Mouse (Mus musculus) heart, embryonic 13.5 days (tissue): ENCODE data around the gene Eif3a. TPM values are rescaled to one million over a fixed set of nuclear protein-coding genes. Genes with fewer than 3 reads are reported as not detected.

ENCODE experiments used
- ATAC-seq: fragments of 200-750 bp; cut with Nextera tagmentation; 2 replicates; pipeline ENCODE4 v1.8.0; 2017; ENCODE audit warnings: moderate TSS enrichment; ENCODE audit not compliant: insufficient number of reproducible peaks, low FRiP score, low TSS enrichment; ENCODE audit errors: extremely low read depth
- H3K27ac ChIP-seq: fragments of 300-500 bp; sonication (generic); replicated peaks from 2 replicates; pipeline ENCODE4 v1.5.1; 2015; ENCODE audit warnings: moderate library complexity, mild to moderate bottlenecking, inconsistent platforms
- H3K27me3 ChIP-seq: fragments of 300-500 bp; sonication (generic); replicated peaks from 2 replicates; pipeline ENCODE4 v1.6.1; 2015; ENCODE audit warnings: mild to moderate bottlenecking, inconsistent platforms
- H3K36me3 ChIP-seq: fragments of 300-500 bp; sonication (generic); 2 replicates; pipeline ENCODE4 v1.6.1; 2015; ENCODE audit warnings: mild to moderate bottlenecking, inconsistent platforms
- H3K4me1 ChIP-seq: fragments of 300-500 bp; sonication (generic); 2 replicates; pipeline ENCODE4 v1.6.1; 2015; ENCODE audit warnings: inconsistent platforms
- H3K4me2 ChIP-seq: fragments of 300-500 bp; sonication (generic); 2 replicates; pipeline ENCODE4 v1.6.1; 2015; ENCODE audit warnings: inconsistent platforms, mild to moderate bottlenecking, moderate library complexity
- H3K4me3 ChIP-seq: fragments of 300-500 bp; sonication (generic); 2 replicates; pipeline ENCODE4 v1.5.1; 2015; ENCODE audit warnings: moderate library complexity, mild to moderate bottlenecking, inconsistent platforms
- H3K9ac ChIP-seq: fragments of 300-500 bp; sonication (generic); 2 replicates; pipeline ENCODE4 v1.6.1; 2015; ENCODE audit warnings: inconsistent platforms, mild to moderate bottlenecking, moderate library complexity
- H3K9me3 ChIP-seq: fragments of 300-500 bp; sonication (generic); 2 replicates; pipeline ENCODE4 v1.6.1; 2016; ENCODE audit warnings: inconsistent platforms
- WGBS: fragments of 180-500 bp; shearing (Covaris S2); methylation state at CpG from one replicate; pipeline ENCODE4 v1.1.7; 2015; ENCODE audit warnings: mixed read lengths; 5-methylcytosine and 5-hydroxymethylcytosine counted together
- polyA plus RNA-seq: library from polyadenylated mRNA; unstranded; fragments of >200 nt; fragmentation: Nextera tagmentation; extraction: Ambion mirVana; gene quantifications from 2 replicates; pipeline ENCODE4 v1.2.1, GENCODE M21; 2015

The Eif3a gene
- polyA plus RNA-seq, 1 experiment from 2014 or later: 105 TPM

DNA sequence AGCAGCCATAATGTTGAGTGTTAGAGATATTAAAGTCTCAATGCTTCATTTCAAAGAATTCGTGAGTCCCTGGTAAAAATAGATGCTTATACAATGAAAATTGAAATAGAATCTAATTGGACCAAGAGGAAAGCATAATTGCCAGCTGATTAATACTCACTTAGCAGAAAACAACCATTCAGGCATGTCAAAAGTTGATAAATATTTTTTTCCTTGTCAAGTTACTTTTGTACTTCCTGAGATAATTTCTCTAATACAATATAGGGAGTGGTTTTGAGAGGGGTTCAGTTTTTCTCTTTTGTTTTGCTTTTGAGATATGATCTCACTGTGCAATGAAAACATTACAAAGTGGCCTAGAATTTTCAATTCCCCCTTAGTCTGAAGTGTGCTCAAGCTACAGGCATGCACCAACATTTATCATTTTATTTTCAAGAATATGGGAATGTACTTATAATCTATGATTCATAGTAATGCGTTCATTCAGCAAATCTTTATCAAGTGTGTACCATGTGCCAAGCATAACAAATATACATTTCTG lies 2.8 kb upstream of the Eif3a start:
- H3K36me3 ChIP-seq: no peaks in the 10 kb centered on the region
- 81% methylated on average over 2 of the region's 2 CpGs for WGBS

DNA sequence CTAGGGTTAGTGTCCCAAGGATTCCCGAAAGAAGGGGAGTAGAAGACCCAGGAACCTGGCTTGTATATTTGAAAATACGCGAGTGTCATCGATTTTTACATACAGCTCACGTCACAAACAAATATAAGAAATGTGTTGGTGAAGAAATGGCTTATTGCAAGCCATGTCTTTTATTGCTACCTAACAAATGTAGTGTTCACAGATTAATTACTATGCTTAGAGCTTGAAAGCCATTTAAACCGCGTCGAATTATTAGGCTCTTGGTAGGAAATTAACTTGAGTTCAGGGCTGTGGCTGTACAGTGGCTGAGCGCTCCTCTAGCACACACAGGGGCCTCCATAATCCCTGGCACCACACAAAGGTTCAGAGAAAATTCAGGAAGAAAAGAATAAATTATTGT lies 706 bp upstream of the Eif3a start:
- Histone ChIP-seq H3K9ac (peak overlapping the region; percentile 100), H3K36me3 (no peaks in the 10 kb centered on the region), H3K4me2 (peak overlapping the region; percentile 70), H3K4me3 (peak overlapping the region; percentile 100), H3K9me3 (no peaks in the 10 kb centered on the region), H3K27ac (peak overlapping the region; percentile 98), H3K4me1 (peaks cover 28% of the 10 kb centered on the region), H3K27me3 (no peaks in the 10 kb centered on the region)
- ATAC-seq: no peak
- 18% methylated on average over 9 of the region's 9 CpGs for WGBS

More for the DNA sequence above, 2.8 kb upstream of the Eif3a start:
- Histone ChIP-seq H3K4me2 (no peak overlapping the region), H3K4me1 (peaks cover 11% of the 10 kb centered on the region), H3K4me3 (no peak overlapping the region), H3K27me3 (no peaks in the 10 kb centered on the region), H3K9me3 (no peaks in the 10 kb centered on the region), H3K27ac (no peak overlapping the region), H3K9ac (no peak overlapping the region)
- no peak for ATAC-seq

DNA sequence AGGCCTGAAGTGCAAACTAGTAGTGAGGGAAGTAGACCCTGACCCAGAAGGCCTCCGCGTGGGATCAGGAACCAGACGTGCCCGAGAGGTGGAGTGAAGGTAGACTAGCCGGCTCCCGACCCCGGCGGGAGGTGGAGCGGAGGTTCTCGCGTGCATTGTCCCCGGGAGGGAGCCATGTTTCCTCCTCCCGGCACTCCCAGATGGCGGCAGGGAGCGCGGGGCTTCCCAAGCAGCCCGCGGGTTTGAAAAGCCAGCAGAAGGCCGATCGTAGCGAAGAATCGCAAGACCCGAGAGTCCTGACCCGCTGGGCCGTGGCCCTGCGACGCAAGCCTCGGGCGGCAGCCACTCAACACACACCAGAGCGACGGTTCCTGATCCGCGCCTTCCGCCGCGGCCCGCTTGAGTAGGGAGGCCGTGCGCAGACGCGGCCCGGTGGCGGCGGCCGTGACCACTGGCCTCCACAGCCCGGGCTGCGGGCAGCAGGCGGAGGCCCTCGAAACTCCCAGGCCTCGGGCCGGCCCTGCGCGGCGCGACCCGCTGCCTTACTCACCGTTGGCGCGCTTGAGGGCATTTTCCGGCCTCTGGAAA lies 445 bp downstream of the Eif3a start:
- Histone ChIP-seq H3K27me3 (no peaks in the 10 kb centered on the region), H3K4me2 (peak overlapping the region; percentile 70), H3K27ac (peak overlapping the region; percentile 98), H3K4me3 (peak overlapping the region; percentile 100), H3K9me3 (no peaks in the 10 kb centered on the region), H3K4me1 (peaks cover 36% of the 10 kb centered on the region), H3K9ac (peak overlapping the region; percentile 100), H3K36me3 (no peaks in the 10 kb centered on the region)
- ATAC-seq: peak; percentile 60
- under 1% methylated on average over 60 of the region's 60 CpGs for WGBS

- no peak for ATAC-seq
- Histone ChIP-seq H3K4me1 (peaks cover 39% of the 10 kb centered on the region), H3K27me3 (no peaks in the 10 kb centered on the region), H3K9me3 (no peaks in the 10 kb centered on the region), H3K9ac (peak overlapping the region; percentile 100), H3K4me3 (peak overlapping the region; percentile 100), H3K4me2 (peak overlapping the region; percentile 70), H3K27ac (peak overlapping the region; percentile 98), H3K36me3 (no peaks in the 10 kb centered on the region)
- 1% methylated on average over 7 of the region's 7 CpGs for WGBS
These were observed 1.0 kb downstream of the Eif3a start for GRCm38 (mm10) chr19:60789452-60789851.

DNA sequence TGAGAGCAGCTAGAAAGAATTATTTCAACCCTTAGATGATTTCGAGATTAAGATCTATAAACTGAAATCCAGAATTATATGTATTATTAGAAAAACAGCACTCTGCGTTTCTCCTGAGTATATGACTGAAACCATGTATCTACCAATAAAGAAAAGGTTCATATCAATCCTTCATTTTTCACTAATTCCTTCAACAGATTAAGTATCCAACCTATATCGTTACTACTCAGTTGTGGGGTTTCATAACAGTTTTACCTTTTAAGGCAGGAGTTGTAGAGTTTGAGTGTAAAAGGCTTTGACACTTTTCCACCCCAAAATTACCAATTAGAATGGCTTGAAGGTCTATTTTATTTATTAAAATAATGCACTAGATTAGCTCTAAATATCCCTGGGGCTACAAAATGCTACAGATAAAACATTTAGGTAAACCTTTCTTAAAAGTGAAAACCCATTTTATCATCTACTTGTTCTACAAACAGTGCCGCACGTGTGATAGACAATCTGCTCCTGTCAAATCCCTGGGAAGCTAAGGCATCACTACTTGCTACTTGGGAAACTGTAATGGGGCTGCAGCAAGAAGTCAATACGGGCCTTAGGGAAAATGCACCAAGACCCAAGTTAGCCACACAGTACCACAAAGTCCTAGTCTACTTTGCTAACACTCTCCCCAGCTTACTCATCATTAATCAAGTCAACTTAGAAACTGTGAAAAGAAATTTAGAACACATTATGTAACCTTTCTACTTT lies 2.1 kb downstream of the Eif3a start:
- no peaks in the 10 kb centered on the region for H3K36me3 ChIP-seq
- H3K4me2 ChIP-seq: peak overlapping the region; percentile 70
- no peak overlapping the region for H3K27ac ChIP-seq
- H3K9me3 ChIP-seq: no peaks in the 10 kb centered on the region
- 32% methylated on average over 6 of the region's 6 CpGs for WGBS
- peak overlapping the region; percentile 71 for H3K9ac ChIP-seq
- no peaks in the 10 kb centered on the region for H3K27me3 ChIP-seq
- peaks cover 47% of the 10 kb centered on the region for H3K4me1 ChIP-seq
- peak overlapping the region; percentile 100 for H3K4me3 ChIP-seq
- ATAC-seq: no peak

DNA sequence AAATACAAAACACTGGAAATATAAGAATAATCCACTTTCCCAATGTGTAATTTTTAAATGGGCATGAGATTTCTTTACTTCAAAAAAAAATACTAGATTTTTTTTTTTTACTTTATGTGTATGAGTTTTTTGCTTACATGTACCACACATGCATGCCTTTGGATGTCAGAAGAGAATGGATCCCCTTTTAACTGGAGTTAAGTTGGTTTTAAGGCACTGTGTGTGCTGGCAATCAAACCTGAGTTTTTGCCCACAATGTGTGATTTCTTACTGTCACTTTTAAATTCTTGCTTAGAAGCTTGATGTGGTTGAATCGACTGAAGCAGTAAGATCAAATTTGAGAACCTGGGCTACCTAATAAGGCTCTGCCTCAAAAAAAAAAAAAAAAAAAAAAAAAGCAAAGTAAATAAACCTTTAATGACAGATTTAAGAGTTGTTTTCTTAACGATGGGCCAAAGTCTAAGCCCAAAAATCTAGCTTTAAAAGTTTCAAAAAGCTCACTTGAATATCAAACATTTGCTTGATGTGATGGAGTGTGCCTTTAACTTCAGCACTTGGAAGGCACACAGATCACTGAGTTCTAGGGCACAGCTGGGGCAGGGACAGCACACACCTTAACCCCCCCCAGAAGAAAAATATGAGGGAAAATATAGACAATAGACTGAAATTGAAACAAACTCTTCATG lies 2.9 kb downstream of the Eif3a start:
- Histone ChIP-seq H3K36me3 (no peaks in the 10 kb centered on the region), H3K9me3 (no peaks in the 10 kb centered on the region), H3K9ac (peak overlapping the region; percentile 69), H3K27ac (no peak overlapping the region), H3K4me1 (peaks cover 52% of the 10 kb centered on the region), H3K27me3 (no peaks in the 10 kb centered on the region), H3K4me2 (peak overlapping the region; percentile 70), H3K4me3 (peak overlapping the region; percentile 100)
- no peak for ATAC-seq
- WGBS: 59% methylated on average over 2 of the region's 2 CpGs

DNA sequence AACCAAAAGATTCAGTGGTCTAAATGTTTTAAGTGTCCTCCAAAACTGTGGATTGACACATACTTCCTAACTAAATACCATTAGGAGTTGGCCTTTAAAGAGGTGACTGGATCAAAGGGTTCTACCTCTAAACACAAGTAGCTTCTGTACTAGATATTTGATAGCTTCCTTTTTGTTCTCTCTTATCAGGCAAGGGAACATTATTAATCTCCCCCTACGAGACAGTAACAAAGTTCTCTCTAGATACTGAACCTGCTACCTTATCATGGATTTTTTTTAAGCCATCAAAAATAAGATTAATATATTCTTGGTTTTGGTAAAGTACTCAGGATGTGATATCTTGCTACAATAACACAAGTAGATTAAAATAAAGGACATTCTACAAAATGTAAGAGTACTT lies 5.7 kb downstream of the Eif3a start:
- H3K4me2 ChIP-seq: no peak overlapping the region
- WGBS: 9% methylated on average over 1 of the region's 1 CpGs

GRCm38 (mm10) chr19:60782034-60782433 lies 8.4 kb downstream of the Eif3a start:
- Histone ChIP-seq H3K27me3 (no peaks in the 10 kb centered on the region), H3K27ac (no peak overlapping the region), H3K9ac (no peak overlapping the region), H3K4me1 (peaks cover 32% of the 10 kb centered on the region), H3K4me2 (no peak overlapping the region), H3K9me3 (no peaks in the 10 kb centered on the region), H3K4me3 (no peak overlapping the region), H3K36me3 (peaks cover 44% of the 10 kb centered on the region)
- no peak for ATAC-seq
- 83% methylated on average over 3 of the region's 3 CpGs for WGBS

More for the DNA sequence above, 5.7 kb downstream of the Eif3a start:
- Histone ChIP-seq H3K9ac (no peak overlapping the region), H3K27ac (no peak overlapping the region), H3K4me3 (no peak overlapping the region), H3K27me3 (no peaks in the 10 kb centered on the region), H3K4me1 (peaks cover 47% of the 10 kb centered on the region), H3K9me3 (no peaks in the 10 kb centered on the region), H3K36me3 (peaks cover 23% of the 10 kb centered on the region)
- no peak for ATAC-seq

- WGBS: 72% methylated on average over 6 of the region's 6 CpGs
- no peak overlapping the region for H3K4me3 ChIP-seq
- H3K4me1 ChIP-seq: no peaks in the 10 kb centered on the region
- H3K36me3 ChIP-seq: peaks cover 90% of the 10 kb centered on the region
- no peak overlapping the region for H3K4me2 ChIP-seq
- no peak overlapping the region for H3K9ac ChIP-seq
- H3K9me3 ChIP-seq: no peaks in the 10 kb centered on the region
- no peaks in the 10 kb centered on the region for H3K27me3 ChIP-seq
- ATAC-seq: no peak
- H3K27ac ChIP-seq: no peak overlapping the region
These were observed 17.1 kb downstream of the Eif3a start for GRCm38 (mm10) chr19:60773366-60773765.

DNA sequence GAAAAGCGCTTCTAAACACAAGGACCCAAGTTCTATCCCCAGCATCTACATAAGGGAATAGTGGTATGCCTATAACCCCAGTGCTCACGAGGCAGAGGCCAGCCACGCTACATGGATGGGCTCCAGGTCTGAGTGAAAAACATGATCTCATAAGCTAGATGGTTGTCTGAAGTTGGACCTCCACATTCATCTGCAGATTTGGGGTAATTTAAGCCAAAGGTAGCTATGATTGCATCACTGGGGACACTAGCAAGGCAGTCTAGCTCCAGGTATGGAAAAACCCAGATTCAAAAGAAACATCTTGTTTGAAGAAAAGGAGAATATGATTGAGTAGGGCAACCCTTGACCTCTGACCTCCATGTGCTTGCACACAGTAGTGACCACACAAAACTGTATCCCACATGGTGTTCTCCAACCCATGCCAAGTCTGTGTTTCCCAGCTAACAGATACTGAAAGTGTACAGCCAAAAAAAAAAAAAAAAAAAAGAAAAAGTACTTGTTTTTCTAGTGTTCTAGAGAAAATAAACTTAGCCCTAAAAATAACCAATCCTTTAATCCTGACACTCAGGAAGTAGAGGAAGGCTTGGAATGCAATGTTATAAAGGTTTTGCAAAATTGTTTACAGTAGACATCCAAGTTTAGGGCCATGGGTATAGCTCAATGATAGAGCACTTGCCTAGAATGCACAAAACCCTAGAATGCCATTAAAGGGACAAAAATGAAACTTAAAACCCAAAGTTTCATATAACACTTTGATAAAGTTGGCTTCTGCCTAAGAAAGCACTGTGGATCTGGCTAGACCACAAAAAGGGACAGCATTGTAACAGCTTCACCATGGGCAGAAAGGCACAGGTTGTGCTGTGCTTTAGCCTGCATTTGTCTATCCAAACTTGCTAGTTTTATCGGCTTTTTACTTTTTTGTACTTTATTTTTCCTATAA lies 31.3 kb downstream of the Eif3a start:
- H3K36me3 ChIP-seq: peaks cover 46% of the 10 kb centered on the region
- peaks cover 21% of the 10 kb centered on the region for H3K4me1 ChIP-seq
- no peak for ATAC-seq
- H3K4me2 ChIP-seq: no peak overlapping the region
- H3K27me3 ChIP-seq: peaks cover 20% of the 10 kb centered on the region
- no peak overlapping the region for H3K4me3 ChIP-seq
- H3K9ac ChIP-seq: no peak overlapping the region
- no peak overlapping the region for H3K27ac ChIP-seq
- 79% methylated on average over 4 of the region's 4 CpGs for WGBS
- H3K9me3 ChIP-seq: no peaks in the 10 kb centered on the region
